ENCODE assay signal across 12 mouse cellular contexts in the genomic region with DNA sequence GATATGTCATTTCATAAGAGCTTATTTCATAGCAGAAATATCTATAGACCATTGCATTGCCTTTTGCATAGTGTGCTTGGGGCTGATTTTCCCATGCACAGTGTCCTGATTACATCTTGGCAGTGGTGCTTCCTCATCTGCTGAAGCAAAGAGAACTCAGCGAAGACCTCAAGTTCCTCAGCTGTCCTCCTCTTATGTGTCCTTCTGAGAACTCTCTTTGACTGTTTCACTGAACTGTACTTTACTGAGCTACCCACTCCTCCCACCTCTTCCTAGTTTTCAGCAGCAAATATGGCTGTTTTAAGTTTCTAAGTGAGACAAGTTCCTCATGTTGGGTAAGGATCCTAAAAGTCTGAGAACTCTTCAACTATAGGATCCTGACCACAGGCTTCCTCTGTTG. TPM values are rescaled to one million over a fixed set of nuclear protein-coding genes. Genes with fewer than 3 reads are reported as not detected.
DNase-seq lines count a peak whose midpoint lies in the region; ATAC-seq lines count a peak whose summit lies in the region.
"Had no signal": no experiment of that assay in that cellular context is flagged by ENCODE, and none has a peak within 500 bp of the region (broad histone marks: within the 10 kb centered on the region; RNA-seq: fewer than 3 reads in every experiment).

No protein-coding gene starts in this region.

- H3K9ac ChIP-seq in heart, embryonic 15.5 days, result no peak overlapping the region
- H3K9ac ChIP-seq in midbrain, embryonic 15.5 days, result no peak overlapping the region
- no peak overlapping the region for H3K9ac ChIP-seq in stomach, embryonic 16.5 days (ENCODE audit: low read length)
- H3K9ac ChIP-seq: liver, embryonic 15.5 days had no signal

- no peak for ATAC-seq in heart, embryonic 15.5 days (replicated peaks; ENCODE audit: insufficient number of reproducible peaks, insufficient read depth, low FRiP score, low read depth)
- no peak for ATAC-seq in midbrain, embryonic 15.5 days (replicated peaks)
- no peak for ATAC-seq in stomach, embryonic 16.5 days (ENCODE audit: insufficient read depth, low FRiP score)

- peaks cover 42% of the 10 kb centered on the region for H3K4me1 ChIP-seq in heart, embryonic 15.5 days (replicated peaks)
- peaks cover 15% of the 10 kb centered on the region for H3K4me1 ChIP-seq in midbrain, embryonic 10.5 days
- peaks cover 29% of the 10 kb centered on the region for H3K4me1 ChIP-seq in midbrain, embryonic 15.5 days
- H3K4me1 ChIP-seq in stomach, embryonic 16.5 days (ENCODE audit: control insufficient read depth, insufficient read depth, low read length), result peaks cover 30% of the 10 kb centered on the region

- no peak overlapping the region for H3K4me2 ChIP-seq in heart, embryonic 15.5 days
- no peak overlapping the region for H3K4me2 ChIP-seq in midbrain, embryonic 15.5 days
- H3K4me2 ChIP-seq in stomach, embryonic 16.5 days (ENCODE audit: low read depth, low read length), result no peak overlapping the region
- H3K4me2 ChIP-seq: liver, embryonic 15.5 days had no signal

- H3K27me3 ChIP-seq in heart, embryonic 15.5 days, result no peaks in the 10 kb centered on the region
- H3K27me3 ChIP-seq in midbrain, embryonic 10.5 days (ENCODE audit: low read depth, poor library complexity, severe bottlenecking), result no peaks in the 10 kb centered on the region
- no peaks in the 10 kb centered on the region for H3K27me3 ChIP-seq in midbrain, embryonic 15.5 days (replicated peaks)
- no peaks in the 10 kb centered on the region for H3K27me3 ChIP-seq in stomach, embryonic 16.5 days (ENCODE audit: control insufficient read depth, insufficient read depth, low read length)
- H3K27me3 ChIP-seq: liver, embryonic 15.5 days; neural tube, embryonic 13.5 days had no signal

- 66% methylated on average over 1 of the region's 1 CpGs for WGBS in heart, embryonic 15.5 days
- 98% methylated on average over 1 of the region's 1 CpGs for WGBS in midbrain, embryonic 10.5 days
- WGBS in midbrain, embryonic 15.5 days, result 94% methylated on average over 1 of the region's 1 CpGs
- 74% methylated on average over 1 of the region's 1 CpGs for WGBS in stomach, embryonic 16.5 days

- H3K27ac ChIP-seq in heart, embryonic 15.5 days, result peak overlapping the region; percentile 93
- H3K27ac ChIP-seq in midbrain, embryonic 10.5 days (replicated peaks), result 0 out of 2 replicates have a peak overlapping the region, but pooled peaks have one; percentile 64
- H3K27ac ChIP-seq in midbrain, embryonic 15.5 days, result no peak overlapping the region
- peak overlapping the region; percentile 65 for H3K27ac ChIP-seq in stomach, embryonic 16.5 days (ENCODE audit: low read length)
- H3K27ac ChIP-seq: liver, embryonic 15.5 days had no signal

- no peak for DNase-seq in heart, postnatal 10 days
- DNase-seq in midbrain, embryonic 10.5 days (ENCODE audit: low spot score), result no peak
- DNase-seq in induced T-regulatory cell, adult 2 months (ENCODE audit: low read depth), result peak; percentile 51
- DNase-seq in embryo, embryonic 10 days (ENCODE audit: low spot score), result no peak
- no peak for DNase-seq in testis, postnatal 10 days (ENCODE audit: low spot score)
- DNase-seq: right cerebral cortex, postnatal 4 days had no signal

- H3K4me3 ChIP-seq in heart, embryonic 15.5 days, result no peak overlapping the region
- H3K4me3 ChIP-seq in midbrain, embryonic 10.5 days, result no peak overlapping the region
- no peak overlapping the region for H3K4me3 ChIP-seq in midbrain, embryonic 15.5 days
- no peak overlapping the region for H3K4me3 ChIP-seq in stomach, embryonic 16.5 days (replicated peaks; ENCODE audit: low read length)
- H3K4me3 ChIP-seq: embryonic facial prominence, embryonic 10.5 days; liver, embryonic 15.5 days; neural tube, embryonic 13.5 days had no signal

- intact Hi-C loops in heart, postnatal 10 days (cut with DNase I), result no loop called here

- no peaks in the 10 kb centered on the region for H3K36me3 ChIP-seq in heart, embryonic 15.5 days
- H3K36me3 ChIP-seq in midbrain, embryonic 10.5 days, result no peaks in the 10 kb centered on the region
- no peaks in the 10 kb centered on the region for H3K36me3 ChIP-seq in midbrain, embryonic 15.5 days (replicated peaks)
- H3K36me3 ChIP-seq in stomach, embryonic 16.5 days (ENCODE audit: control insufficient read depth, insufficient read depth, low read length), result no peaks in the 10 kb centered on the region
- H3K36me3 ChIP-seq: embryonic facial prominence, embryonic 10.5 days; liver, embryonic 15.5 days; neural tube, embryonic 13.5 days had no signal

- no peaks in the 10 kb centered on the region for H3K9me3 ChIP-seq in heart, embryonic 15.5 days (replicated peaks)
- no peaks in the 10 kb centered on the region for H3K9me3 ChIP-seq in midbrain, embryonic 10.5 days (replicated peaks)
- H3K9me3 ChIP-seq in midbrain, embryonic 15.5 days, result no peaks in the 10 kb centered on the region
- no peaks in the 10 kb centered on the region for H3K9me3 ChIP-seq in stomach, embryonic 16.5 days (replicated peaks; ENCODE audit: control insufficient read depth, low read length)
- H3K9me3 ChIP-seq: embryonic facial prominence, embryonic 10.5 days; liver, embryonic 15.5 days; neural tube, embryonic 13.5 days had no signal

RNA-seq across cellular contexts. Expression of a gene that starts 58.6 kb away (rescaled TPM):
- 168 and 183 TPM in 2 replicates for polyA plus RNA-seq in heart, embryonic 15.5 days (2015; fragmentation: Nextera tagmentation; extraction: Ambion mirVana)
- 100 to 1,000 TPM; 211 to 240 TPM for total RNA-seq in heart, postnatal 10 days (2021)
- 109 and 111 TPM in 2 replicates for polyA plus RNA-seq in midbrain, embryonic 10.5 days (2016; fragmentation: Nextera tagmentation; extraction: Ambion mirVana)
- 52.6 and 54.6 TPM in 2 replicates for polyA plus RNA-seq in midbrain, embryonic 15.5 days (2015; fragmentation: Nextera tagmentation; extraction: Ambion mirVana)
- 136 and 161 TPM in 2 replicates for polyA plus RNA-seq in stomach, embryonic 16.5 days (2015; fragmentation: Nextera tagmentation; extraction: Ambion mirVana)
